Mouse (Mus musculus) embryo, embryonic 11.5 days (tissue): ENCODE results near the gene Tmc7.
A peak's percentile ranks its signal among the peaks of the same experiment; 100 is the strongest.

Experiments
- DNase-seq: peaks from one replicate; pipeline ENCODE4 v3.0.0-alpha.2; 2012; ENCODE audit warnings: low read depth, low spot score

Tmc7 gene

DNA sequence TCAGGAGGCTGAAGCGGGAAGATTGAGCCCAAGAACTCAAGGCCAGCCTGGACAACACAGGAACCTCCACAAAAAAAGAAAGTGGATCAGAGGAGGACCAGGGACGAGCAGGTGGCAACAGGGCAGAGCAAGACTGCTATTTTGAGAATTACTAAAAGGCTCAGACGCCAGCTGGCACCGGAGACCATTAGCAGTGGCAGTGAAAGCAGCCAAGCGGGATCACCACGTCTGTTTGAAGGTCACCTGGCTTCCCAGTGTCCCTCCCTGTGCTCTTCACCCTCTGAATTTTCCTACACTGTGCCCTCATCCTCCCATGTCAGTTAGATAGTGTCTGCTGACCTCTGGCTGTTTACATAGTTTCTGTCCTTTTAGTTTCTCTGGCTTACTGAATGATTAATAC, 1.3 kb upstream of the Tmc7 start:
- no peak for DNase-seq

DNA sequence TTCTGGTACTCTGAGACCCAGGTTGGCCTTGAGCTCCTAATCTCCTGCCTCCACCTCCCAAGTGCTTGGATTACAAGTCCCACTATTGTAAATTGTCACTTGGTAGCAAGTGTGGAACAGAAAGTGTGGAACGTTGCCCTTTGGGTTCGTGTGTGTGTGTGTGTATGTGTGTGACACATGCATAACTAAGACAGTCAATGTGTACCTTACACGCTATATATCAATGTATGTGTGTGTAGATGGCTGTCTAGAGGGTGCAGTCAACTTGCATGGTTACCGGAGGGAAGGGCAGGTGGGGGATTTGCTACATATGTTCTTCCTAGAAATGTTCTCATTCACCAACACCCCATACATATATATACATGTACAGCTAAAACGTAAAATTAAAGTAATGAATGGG, 390 bp upstream of the Tmc7 start:
- DNase-seq = no peak

- DNase-seq = no peak
These were observed 715 bp downstream of the Tmc7 start for GRCm38 (mm10) chr7:118583821-118584220.

GRCm38 (mm10) chr7:118579938-118580337, 4.6 kb downstream of the Tmc7 start:
- DNase-seq = no peak

DNA sequence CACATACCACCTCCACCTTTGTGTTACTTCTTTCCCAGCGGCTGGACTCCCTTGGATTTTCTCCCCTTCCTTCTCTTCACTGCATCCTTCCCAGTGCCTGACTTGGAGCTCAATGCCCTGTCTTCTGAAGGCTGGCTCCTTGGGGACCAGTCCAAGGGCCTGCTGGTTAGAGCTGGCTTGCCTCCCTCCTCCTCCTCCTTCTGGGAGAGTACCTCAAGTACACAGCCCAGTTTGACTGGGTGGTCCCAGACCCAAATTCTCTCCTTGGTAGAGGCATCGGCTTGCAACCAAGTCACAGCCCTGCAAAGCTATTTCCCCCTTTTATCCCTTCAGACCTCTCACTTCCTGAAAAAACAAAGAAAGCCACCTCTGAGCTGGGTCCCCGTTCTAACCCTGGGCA, 6.3 kb downstream of the Tmc7 start:
- no peak for DNase-seq

DNA sequence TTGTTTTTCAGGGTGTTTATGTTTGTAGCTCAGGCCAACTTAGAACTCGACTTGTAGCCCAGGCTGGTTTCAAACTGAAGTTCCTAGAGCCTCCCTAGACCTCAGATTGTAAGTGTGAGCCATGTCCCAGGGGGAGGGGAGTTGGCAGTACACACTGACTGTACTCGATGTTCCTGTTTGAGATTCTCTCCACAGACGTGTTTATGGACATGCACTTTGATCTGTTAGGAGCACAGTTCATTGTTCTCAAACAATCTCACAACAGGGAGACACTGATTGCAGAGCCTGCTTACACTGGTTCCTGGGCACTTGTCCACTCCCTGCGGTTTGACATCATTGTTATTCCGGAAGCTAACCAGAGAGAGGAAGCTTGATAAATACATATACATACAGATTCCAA, 12.5 kb downstream of the Tmc7 start:
- no peak for DNase-seq

DNA sequence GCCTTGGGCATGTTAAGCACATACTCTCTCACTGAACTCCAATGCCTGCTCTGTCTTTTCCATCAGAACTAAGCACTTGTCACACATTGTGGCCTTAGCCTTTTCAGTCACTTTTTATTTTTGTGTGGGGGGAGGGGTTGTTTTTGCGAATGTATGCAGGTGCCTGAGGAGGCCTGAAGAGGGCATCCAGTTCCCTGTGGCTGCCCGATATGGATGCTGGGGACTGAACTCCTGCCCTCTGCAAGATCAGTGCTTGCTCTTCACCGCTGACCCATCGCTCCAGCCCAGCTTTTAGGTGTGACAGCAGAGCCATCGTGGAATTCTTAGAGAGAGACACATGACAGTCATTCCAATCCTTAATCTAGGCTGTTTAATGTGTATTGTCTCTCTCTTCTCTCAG, 13.2 kb downstream of the Tmc7 start:
- no peak for DNase-seq

- no peak for DNase-seq
These were observed 15.4 kb downstream of the Tmc7 start for GRCm38 (mm10) chr7:118569121-118569543.

- DNase-seq = no peak
These were observed 30.2 kb downstream of the Tmc7 start for GRCm38 (mm10) chr7:118554290-118554689.

- no peak for DNase-seq
These were observed 30.7 kb downstream of the Tmc7 start for GRCm38 (mm10) chr7:118553881-118554280.

DNA sequence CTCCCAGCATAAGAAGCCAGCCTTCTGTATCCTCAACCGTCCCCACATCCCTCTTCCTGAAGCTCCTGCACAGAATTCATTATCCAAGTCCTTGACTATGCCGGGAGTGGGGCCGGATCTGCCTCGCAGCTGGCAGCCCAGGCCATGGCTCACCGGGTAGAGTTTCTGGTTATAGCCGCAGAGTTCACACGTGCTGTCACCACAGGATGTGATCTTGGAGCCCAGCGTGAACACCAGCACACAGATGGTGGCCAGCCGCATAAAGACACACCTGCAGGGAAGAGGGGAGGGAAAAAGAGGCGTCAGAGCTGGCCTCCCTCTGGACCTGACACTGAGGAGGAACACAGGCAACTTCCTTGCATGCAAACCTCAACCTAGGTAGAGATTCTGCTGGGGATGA, 37.1 kb downstream of the Tmc7 start:
- no peak for DNase-seq

- no peak for DNase-seq
These were observed 40.4 kb downstream of the Tmc7 start for GRCm38 (mm10) chr7:118544128-118544527.

- no peak for DNase-seq
These were observed 49.5 kb downstream of the Tmc7 start for GRCm38 (mm10) chr7:118535076-118535475.

DNA sequence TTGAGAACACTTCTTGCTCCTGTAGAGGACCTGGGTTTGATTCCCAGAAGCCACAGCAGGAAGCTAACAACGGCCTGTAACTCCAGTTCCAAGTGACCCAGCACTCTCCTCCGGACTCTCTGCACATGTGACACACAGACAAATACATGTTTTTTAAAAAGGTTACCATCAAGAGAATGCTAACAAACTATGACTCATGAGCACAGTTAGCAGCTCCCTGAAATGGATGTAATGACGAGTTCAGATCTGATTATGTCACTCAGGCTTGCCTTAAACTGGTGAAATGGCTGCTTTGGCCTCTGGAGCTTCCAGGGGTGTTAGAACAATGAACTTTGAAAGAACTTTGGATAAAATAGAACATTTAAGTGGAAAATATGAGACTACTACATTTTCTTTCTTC, 50.2 kb downstream of the Tmc7 start:
- DNase-seq = no peak

GRCm38 (mm10) chr7:118533178-118533578, 51.4 kb downstream of the Tmc7 start, which contains the start of gene Coq7:
Gene Coq7 (minus strand): TSS chr7:118533356.
- DNase-seq = peak; percentile 96

- peak; percentile 95 for DNase-seq
These were observed 51.9 kb downstream of the Tmc7 start for GRCm38 (mm10) chr7:118532519-118533177.

DNA sequence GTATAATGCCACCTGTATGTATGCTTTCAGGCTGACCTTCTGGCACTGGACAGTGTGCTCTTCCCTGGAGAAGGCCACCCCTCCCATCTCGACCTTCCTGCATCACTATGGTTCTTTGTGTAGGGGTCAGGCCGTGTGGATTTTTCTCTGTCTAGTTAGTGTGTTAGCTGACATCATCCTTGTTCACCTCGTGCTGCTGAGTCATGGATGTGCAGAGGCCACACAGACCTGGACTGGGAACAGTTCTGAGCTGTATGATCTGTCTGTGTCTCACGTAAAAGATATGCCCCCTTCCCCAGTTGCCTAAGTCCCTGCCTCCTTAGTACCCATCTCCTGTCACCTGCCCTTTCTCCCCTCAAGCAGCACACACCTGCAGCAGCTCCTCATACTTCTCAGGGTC, 57.6 kb downstream of the Tmc7 start:
- DNase-seq = no peak

- no peak for DNase-seq
These were observed 62.5 kb downstream of the Tmc7 start for GRCm38 (mm10) chr7:118522077-118522476.

DNA sequence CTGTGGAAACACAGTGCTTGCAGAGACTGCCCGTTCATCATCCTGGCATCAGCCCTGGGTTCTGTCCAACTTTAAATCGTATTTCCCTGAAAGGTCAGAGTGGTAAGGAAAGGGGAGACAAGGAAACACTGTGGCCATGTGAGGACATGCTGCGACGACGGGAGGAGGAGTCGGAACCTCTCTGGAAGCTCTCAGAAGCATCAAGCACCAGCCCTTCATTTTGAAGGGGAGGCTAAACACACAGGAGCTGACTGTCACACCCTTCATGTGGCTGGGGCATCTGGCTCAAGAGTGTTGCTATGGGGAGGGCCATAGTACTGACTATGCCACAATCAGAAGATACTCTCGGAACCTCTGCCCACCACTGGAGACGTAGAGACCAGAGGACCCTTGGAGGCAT, 64.9 kb downstream of the Tmc7 start:
- DNase-seq = no peak

- peak; percentile 54 for DNase-seq
These were observed 65.8 kb downstream of the Tmc7 start for GRCm38 (mm10) chr7:118518687-118519086.

DNA sequence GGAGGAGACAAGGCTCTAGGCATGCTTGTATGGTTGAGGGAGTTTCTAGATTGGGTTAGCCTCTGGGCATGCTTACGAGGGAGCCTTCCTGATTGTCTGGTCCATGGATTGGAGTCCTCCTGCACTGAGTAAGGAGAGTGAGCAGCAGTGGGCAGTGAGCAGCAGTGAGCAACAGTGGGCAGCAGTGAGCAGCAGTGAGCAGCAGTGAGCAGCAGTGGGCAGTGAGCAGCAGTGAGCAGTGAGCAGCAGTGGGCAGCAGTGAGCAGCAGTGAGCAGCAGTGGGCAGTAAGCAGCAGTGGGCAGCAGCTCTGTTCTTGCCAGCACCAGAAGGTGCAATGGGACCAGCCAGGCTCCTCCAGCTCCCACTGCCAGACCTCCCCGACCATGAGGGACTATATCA, 66.7 kb downstream of the Tmc7 start:
- DNase-seq = no peak

DNA sequence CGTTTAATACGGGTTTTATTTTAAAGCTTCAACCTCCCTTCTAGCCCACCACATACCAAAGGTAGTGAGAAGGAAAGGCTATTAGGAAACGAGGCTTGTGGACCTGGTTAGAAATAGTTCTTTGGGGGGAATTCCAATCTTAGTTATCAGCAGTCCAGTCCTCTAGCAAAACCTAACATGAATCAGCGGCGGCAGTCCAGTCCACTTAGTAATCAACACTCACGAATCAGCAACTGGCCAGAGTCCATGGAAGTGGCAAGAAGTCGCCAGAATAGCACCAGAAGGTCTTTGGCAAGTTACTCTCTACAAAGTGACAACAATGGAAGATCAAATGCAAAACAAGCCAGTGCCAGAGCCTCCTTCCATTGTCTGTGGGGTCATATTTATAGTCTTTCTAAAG, 76.0 kb downstream of the Tmc7 start:
- no peak for DNase-seq

DNA sequence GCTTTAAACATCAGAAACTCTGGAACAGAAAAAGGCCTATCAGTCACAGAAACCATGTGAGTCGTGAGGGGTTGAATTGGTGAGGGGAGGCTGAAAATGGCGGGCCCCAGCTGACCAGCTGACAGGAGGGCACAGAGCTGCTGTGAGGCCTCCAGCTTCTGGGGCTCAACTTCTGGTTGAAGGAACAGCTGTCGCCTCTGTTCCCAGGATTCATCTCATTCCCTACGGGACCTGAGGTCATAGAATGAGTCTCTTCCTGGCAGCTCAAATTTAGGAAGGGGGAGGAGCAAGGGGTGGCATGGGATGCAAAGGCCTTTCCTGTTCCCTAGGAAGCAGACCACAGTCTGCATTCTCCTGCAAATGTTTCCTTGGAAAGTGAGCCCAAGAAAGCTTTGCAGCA, 80.7 kb downstream of the Tmc7 start:
- DNase-seq = no peak

DNA sequence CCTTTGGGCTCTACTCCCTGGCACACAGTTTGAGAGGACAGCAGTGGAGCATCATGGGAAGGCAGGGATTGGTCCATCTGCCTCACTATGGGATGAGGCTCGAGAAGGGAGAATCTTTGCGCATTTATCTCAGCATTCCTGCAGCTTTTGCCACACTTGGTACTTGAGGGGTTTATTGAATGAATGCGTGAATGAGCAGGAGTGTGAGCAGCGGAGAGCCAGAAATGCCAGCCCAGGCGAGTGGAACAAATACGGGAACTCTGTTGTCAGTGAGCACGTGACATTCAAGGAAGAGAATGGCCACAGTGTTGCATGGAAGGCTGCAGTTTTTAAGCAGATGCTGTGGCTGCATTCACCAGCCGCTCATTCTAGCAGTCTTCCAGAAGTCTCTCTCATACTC, 82.2 kb downstream of the Tmc7 start:
- DNase-seq = no peak
